Mouse (Mus musculus) left cerebral cortex, postnatal 36 days (tissue): Measurements from ENCODE around the gene Bcl11b. TPM values are rescaled to one million over a fixed set of nuclear protein-coding genes. Genes with fewer than 3 reads are reported as not detected.

Experiments
- DNase-seq, 2 experiments: peaks; one replicate each; pipeline ENCODE4 v3.0.0; 2021 to 2022; ENCODE audit warnings: low spot score in 2 of 2, mixed read lengths in 1 of 2
- intact Hi-C: fragments of 180-260 bp; cut with DNase I; formaldehyde crosslinking; loops from one replicate; pipeline ENCODE4 v1.15.1; 2025
- total RNA-seq, 2 experiments: library from RNA; stranded (reverse); gene quantifications; 2 replicates each; pipeline ENCODE4 v1.2.3; 2021

The Bcl11b gene
- total RNA-seq, 2 experiments from 2014 or later, result 56.6 to 74.4 TPM

GRCm38 (mm10) chr12:107952318-107952724, 51.1 kb downstream of the Bcl11b start:
- intact Hi-C loops, result no loop called here
- DNase-seq, result no peak

- intact Hi-C loops, result loop anchor here (1.0 kb wide), 1 partner anchor 17 kb away; no protein-coding TSS in a partner anchor
- no peak for DNase-seq
Observed at GRCm38 (mm10) chr12:107950667-107951179, 52.7 kb downstream of the Bcl11b start.

- intact Hi-C loops, result no loop called here
Observed at GRCm38 (mm10) chr12:107949416-107949815, 54.0 kb downstream of the Bcl11b start.

GRCm38 (mm10) chr12:107942100-107942499, 61.3 kb downstream of the Bcl11b start:
- no peak for DNase-seq
- intact Hi-C loops, result no loop called here

More at GRCm38 (mm10) chr12:107949416-107949815, 54.0 kb downstream of the Bcl11b start:
- DNase-seq, result no peak

- intact Hi-C loops, result no loop called here
- no peak for DNase-seq
Observed at GRCm38 (mm10) chr12:107940774-107941173, 62.6 kb downstream of the Bcl11b start.

GRCm38 (mm10) chr12:107939177-107939576, 64.2 kb downstream of the Bcl11b start:
- no peak for DNase-seq
- intact Hi-C loops, result no loop called here

GRCm38 (mm10) chr12:107936972-107937371, 66.4 kb downstream of the Bcl11b start:
- no peak for DNase-seq
- intact Hi-C loops, result no loop called here

GRCm38 (mm10) chr12:107936406-107936805, 67.0 kb downstream of the Bcl11b start:
- no peak for DNase-seq
- intact Hi-C loops, result no loop called here

GRCm38 (mm10) chr12:107934831-107935437, 68.5 kb downstream of the Bcl11b start:
- intact Hi-C loops, result loop anchor here (5.0 kb wide), 2 partner anchors 42 to 62 kb away; no protein-coding TSS in a partner anchor
- no peak for DNase-seq

- DNase-seq, result no peak
- intact Hi-C loops, result loop anchor here (5.0 kb wide), 2 partner anchors 45 to 65 kb away; no protein-coding TSS in a partner anchor
Observed at GRCm38 (mm10) chr12:107932140-107932539, 71.3 kb downstream of the Bcl11b start.

GRCm38 (mm10) chr12:107931476-107931875, 71.9 kb downstream of the Bcl11b start:
- DNase-seq, result no peak
- intact Hi-C loops, result loop anchor here (5.0 kb wide), 2 partner anchors 46 to 66 kb away; no protein-coding TSS in a partner anchor

- peak; percentile 68 to 75 for DNase-seq
- intact Hi-C loops, result loop anchor here (5.0 kb wide), 2 partner anchors 47 to 67 kb away; no protein-coding TSS in a partner anchor
Observed at GRCm38 (mm10) chr12:107930611-107931350, 72.6 kb downstream of the Bcl11b start.

GRCm38 (mm10) chr12:107928905-107929304, 74.5 kb downstream of the Bcl11b start:
- intact Hi-C loops, result no loop called here
- no peak for DNase-seq

GRCm38 (mm10) chr12:107928464-107928901, 74.9 kb downstream of the Bcl11b start:
- intact Hi-C loops, result no loop called here
- DNase-seq, result no peak

- no peak for DNase-seq
- intact Hi-C loops, result no loop called here
Observed at GRCm38 (mm10) chr12:107927961-107928431, 75.4 kb downstream of the Bcl11b start.

GRCm38 (mm10) chr12:107926074-107926855, 77.1 kb downstream of the Bcl11b start:
- DNase-seq, result no peak
- intact Hi-C loops, result no loop called here

GRCm38 (mm10) chr12:107924696-107925095, 78.7 kb downstream of the Bcl11b start:
- intact Hi-C loops, result no loop called here

GRCm38 (mm10) chr12:107923963-107924362, 79.4 kb downstream of the Bcl11b start:
- no peak for DNase-seq
- intact Hi-C loops, result no loop called here

More at GRCm38 (mm10) chr12:107924696-107925095, 78.7 kb downstream of the Bcl11b start:
- DNase-seq, result no peak

- DNase-seq, result no peak
- intact Hi-C loops, result no loop called here
Observed at GRCm38 (mm10) chr12:107922180-107922579, 81.2 kb downstream of the Bcl11b start.

- DNase-seq, result no peak
- intact Hi-C loops, result no loop called here
Observed at GRCm38 (mm10) chr12:107921566-107921965, 81.8 kb downstream of the Bcl11b start.
